Mouse (Mus musculus) R1 (cell line): ENCODE data around the gene Vmn2r101.

Source experiments
- DNase-seq: peaks from one replicate; pipeline ENCODE4 v3.0.0-alpha.2; 2018; ENCODE audit warnings: low read depth, low spot score

Gene Vmn2r101

DNA sequence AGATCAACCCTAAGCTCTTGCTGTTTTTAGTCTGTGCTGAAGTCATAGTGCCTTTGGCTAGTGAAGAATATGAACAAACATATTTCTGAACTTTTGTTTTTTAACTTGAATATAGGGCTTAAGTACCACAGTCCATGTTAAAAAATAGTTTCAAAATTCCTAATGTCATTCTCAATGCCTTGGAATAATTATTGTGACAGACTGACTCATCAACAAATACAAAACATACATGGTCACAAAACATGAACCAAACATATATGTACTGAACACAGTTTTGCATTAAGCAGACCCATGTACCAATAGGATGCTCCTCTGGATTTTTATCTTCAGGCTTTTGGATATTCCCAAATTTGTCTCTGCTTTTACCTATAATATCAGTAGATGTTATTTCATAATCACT is at the start of gene Vmn2r101:
Gene Vmn2r101 (plus strand): TSS at position 301 of the 400 bp plus-strand sequence.
- DNase-seq = no peak

- DNase-seq = no peak
Observed at GRCm38 (mm10) chr17:19629328-19629727, 52.3 kb downstream of the Vmn2r101 start.

DNA sequence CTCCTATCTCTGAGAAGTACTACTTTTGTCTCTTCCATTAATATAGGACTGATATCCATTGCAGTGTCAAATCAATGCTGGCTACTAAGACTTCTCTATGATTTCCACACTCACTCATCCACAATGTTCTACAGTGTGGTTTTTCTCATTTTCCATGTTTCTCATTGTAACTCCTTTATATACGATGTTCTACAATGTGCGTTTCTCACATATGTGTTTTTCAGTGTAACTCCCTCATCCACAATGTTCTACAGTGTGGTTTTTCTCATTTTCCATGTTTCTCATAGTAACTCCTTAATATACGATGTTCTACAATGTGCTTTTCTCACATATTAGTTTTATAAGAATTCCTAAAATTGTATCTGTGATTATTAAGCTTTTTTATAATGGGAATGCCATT is 81.4 kb downstream of the Vmn2r101 start:
- DNase-seq = no peak

GRCm38 (mm10) chr17:19660028-19660427 is 83.0 kb downstream of the Vmn2r101 start, which contains the start of gene Vmn2r102:
Gene Vmn2r102 (plus strand): TSS chr17:19660328.
- no peak for DNase-seq
